Mouse (Mus musculus) large intestine, adult 2 months (tissue): Measurements from ENCODE around the gene Cited4. TPM values are rescaled to one million over a fixed set of nuclear protein-coding genes. Genes with fewer than 3 reads are reported as not detected.

Source experiments
- DNase-seq: peaks from one replicate; pipeline ENCODE4 v3.0.0-alpha.2; 2012; ENCODE audit warnings: low read depth, low spot score
- WGBS: fragments of 180-500 bp; shearing (Covaris S2); methylation state at CpG from one replicate; pipeline ENCODE4 v1.1.7; 2018; 5-methylcytosine and 5-hydroxymethylcytosine counted together
- polyA plus RNA-seq: library from polyadenylated mRNA; depleted of rRNA; stranded (reverse); fragments of >200 nt; gene quantifications from 2 replicates; pipeline ENCODE4 v1.2.3, GENCODE M21; 2012; rRNA removed

Cited4 gene
- polyA plus RNA-seq = 5.0 and 7.8 TPM in 2 replicates

GRCm38 (mm10) chr4:120666358-120667024, at the start of gene Cited4:
TSS of gene Cited4 (plus strand) at chr4:120666572.
- 1% methylated on average over 50 of the region's 50 CpGs for WGBS
- peak; percentile 98 for DNase-seq

GRCm38 (mm10) chr4:120627728-120628127, 38.6 kb upstream of the Cited4 start:
- WGBS = 87% methylated on average over 6 of the region's 6 CpGs
- no peak for DNase-seq

- DNase-seq = no peak
- WGBS = 75% methylated on average over 8 of the region's 8 CpGs
These were observed 36.0 kb upstream of the Cited4 start for GRCm38 (mm10) chr4:120630218-120630931.

- 91% methylated on average over 6 of the region's 6 CpGs for WGBS
- DNase-seq = no peak
These were observed 34.5 kb upstream of the Cited4 start for GRCm38 (mm10) chr4:120631828-120632227.

GRCm38 (mm10) chr4:120635351-120635750, 31.0 kb upstream of the Cited4 start:
- WGBS = 66% methylated on average over 2 of the region's 2 CpGs
- DNase-seq = no peak

- DNase-seq = no peak
- 88% methylated on average over 6 of the region's 6 CpGs for whole genome bisulfite sequencing
These were observed 24.4 kb upstream of the Cited4 start for GRCm38 (mm10) chr4:120641946-120642345.

GRCm38 (mm10) chr4:120643899-120644298, 22.5 kb upstream of the Cited4 start:
- WGBS = 62% methylated on average over 3 of the region's 3 CpGs
- no peak for DNase-seq

- DNase-seq = no peak
- 6% methylated on average over 50 of the region's 55 CpGs for WGBS
These were observed 16.8 kb upstream of the Cited4 start for GRCm38 (mm10) chr4:120649369-120650207.

GRCm38 (mm10) chr4:120650208-120650592, 16.2 kb upstream of the Cited4 start:
- 26% methylated on average over 7 of the region's 7 CpGs for WGBS
- DNase-seq = no peak

- no peak for DNase-seq
- WGBS = 78% methylated on average over 8 of the region's 8 CpGs
These were observed 10.5 kb upstream of the Cited4 start for GRCm38 (mm10) chr4:120655898-120656297.

- WGBS = 81% methylated on average over 4 of the region's 4 CpGs
- DNase-seq = no peak
These were observed 5.9 kb upstream of the Cited4 start for GRCm38 (mm10) chr4:120660485-120660884.

- no peak for DNase-seq
- 83% methylated on average over 2 of the region's 2 CpGs for WGBS
These were observed 1.8 kb upstream of the Cited4 start for GRCm38 (mm10) chr4:120664601-120665000.

GRCm38 (mm10) chr4:120665144-120665700, 1.1 kb upstream of the Cited4 start:
- no peak for DNase-seq
- 86% methylated on average over 4 of the region's 4 CpGs for WGBS

- WGBS = 51% methylated on average over 7 of the region's 7 CpGs
- no peak for DNase-seq
These were observed 590 bp upstream of the Cited4 start for GRCm38 (mm10) chr4:120665782-120666181.

GRCm38 (mm10) chr4:120667045-120667501, 701 bp downstream of the Cited4 start:
- no peak for DNase-seq

GRCm38 (mm10) chr4:120667555-120667954, 1.2 kb downstream of the Cited4 start:
- no peak for DNase-seq
- 25% methylated on average over 10 of the region's 10 CpGs for WGBS

More at GRCm38 (mm10) chr4:120667045-120667501, 701 bp downstream of the Cited4 start:
- WGBS = under 1% methylated on average over 50 of the region's 50 CpGs

GRCm38 (mm10) chr4:120668551-120668950, 2.2 kb downstream of the Cited4 start:
- 76% methylated on average over 4 of the region's 4 CpGs for WGBS
- DNase-seq = no peak

GRCm38 (mm10) chr4:120669585-120669984, 3.2 kb downstream of the Cited4 start:
- WGBS = 79% methylated on average over 5 of the region's 5 CpGs
- DNase-seq = no peak

GRCm38 (mm10) chr4:120671046-120671445, 4.7 kb downstream of the Cited4 start:
- DNase-seq = no peak
- 66% methylated on average over 12 of the region's 12 CpGs for WGBS

- WGBS = 84% methylated on average over 3 of the region's 3 CpGs
- no peak for DNase-seq
These were observed 7.2 kb downstream of the Cited4 start for GRCm38 (mm10) chr4:120673606-120674005.
